In the genomic region with DNA sequence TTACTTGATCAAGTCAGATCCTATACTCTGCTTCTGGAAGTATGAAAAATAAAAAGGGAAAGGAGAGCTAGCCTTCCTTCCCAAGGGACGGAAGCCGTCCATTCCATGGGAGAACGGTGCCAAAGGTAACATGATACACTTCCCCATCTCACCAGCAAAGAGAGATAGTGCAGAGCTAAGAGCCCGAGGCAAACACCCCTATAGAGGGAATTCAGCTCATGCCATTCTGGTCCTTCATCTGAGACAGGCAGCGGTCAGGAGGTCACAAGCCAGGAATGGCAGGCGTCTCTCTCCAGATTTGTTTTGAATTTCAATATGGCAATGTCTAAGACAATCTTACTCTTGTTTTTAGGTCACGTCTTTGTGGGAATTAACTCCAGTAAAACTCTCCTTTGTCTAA, we compare ENCODE assay signal across 23 mouse cellular contexts.
DNase-seq lines count a peak whose midpoint lies in the region; ATAC-seq lines count a peak whose summit lies in the region.
"Had no signal": no experiment of that assay in that cellular context is flagged by ENCODE, and none has a peak within 500 bp of the region (broad histone marks: within the 10 kb centered on the region; RNA-seq: fewer than 3 reads in every experiment).

No protein-coding gene starts in this region.

- H3K36me3 ChIP-seq in heart, embryonic 13.5 days, result peaks cover 40% of the 10 kb centered on the region
- H3K36me3 ChIP-seq in hindbrain, embryonic 13.5 days, result peaks cover 29% of the 10 kb centered on the region
- H3K36me3 ChIP-seq in hindbrain, embryonic 11.5 days (ENCODE audit: control insufficient read depth, insufficient read depth, low read length), result no peaks in the 10 kb centered on the region
- H3K36me3 ChIP-seq in embryonic facial prominence, embryonic 14.5 days (ENCODE audit: control insufficient read depth, insufficient read depth, low read length), result peaks cover 20% of the 10 kb centered on the region
- H3K36me3 ChIP-seq: intestine, embryonic 15.5 days had no signal

- no peak overlapping the region for H3K4me2 ChIP-seq in heart, embryonic 13.5 days
- H3K4me2 ChIP-seq in hindbrain, embryonic 13.5 days, result no peak overlapping the region
- H3K4me2 ChIP-seq in hindbrain, embryonic 11.5 days (replicated peaks; ENCODE audit: low read depth, low read length), result no peak overlapping the region
- H3K4me2 ChIP-seq in embryonic facial prominence, embryonic 14.5 days (ENCODE audit: low read depth, low read length), result no peak overlapping the region
- H3K4me2 ChIP-seq: forebrain, embryonic 12.5 days; hindbrain, embryonic 12.5 days; intestine, embryonic 15.5 days; neural tube, embryonic 12.5 days had no signal

- no peak for DNase-seq in heart, adult 9 months (ENCODE audit: low spot score in 2 of 2)
- no peak for DNase-seq in hindbrain, embryonic 11.5 days (ENCODE audit: low spot score)
- DNase-seq in embryo, embryonic 11 days, result peak; percentile 42
- peak; percentile 35 for DNase-seq in embryonic facial prominence, embryonic 14.5 days (ENCODE audit: low spot score)
- DNase-seq in thymus, postnatal 36 days, result no peak
- DNase-seq: cerebellum, adult 11 months; cerebellum, adult 9-11 months; kidney, postnatal 25 days; layer of hippocampus, postnatal 36 days; lung, postnatal 4 days; midbrain, embryonic 14.5 days; retina, postnatal 1 day; right cerebral cortex, postnatal 25 days; spleen, adult 18-20 months; thymus, postnatal 14 days had no signal

- no peak overlapping the region for H3K4me3 ChIP-seq in heart, embryonic 13.5 days
- no peak overlapping the region for H3K4me3 ChIP-seq in hindbrain, embryonic 13.5 days
- H3K4me3 ChIP-seq in hindbrain, embryonic 11.5 days (ENCODE audit: low read depth, low read length), result no peak overlapping the region
- no peak overlapping the region for H3K4me3 ChIP-seq in embryonic facial prominence, embryonic 14.5 days (ENCODE audit: low read depth, low read length)
- H3K4me3 ChIP-seq: erythroblast, embryonic 14.5 days; forebrain, embryonic 12.5 days; hindbrain, embryonic 12.5 days; intestine, embryonic 15.5 days; neural tube, embryonic 12.5 days had no signal

- H3K9me3 ChIP-seq in heart, embryonic 13.5 days, result no peaks in the 10 kb centered on the region
- H3K9me3 ChIP-seq in hindbrain, embryonic 13.5 days, result no peaks in the 10 kb centered on the region
- no peaks in the 10 kb centered on the region for H3K9me3 ChIP-seq in hindbrain, embryonic 11.5 days (ENCODE audit: control insufficient read depth, low read length)
- H3K9me3 ChIP-seq in embryonic facial prominence, embryonic 14.5 days (ENCODE audit: control insufficient read depth, low read length), result no peaks in the 10 kb centered on the region
- H3K9me3 ChIP-seq: forebrain, embryonic 12.5 days; hindbrain, embryonic 12.5 days; intestine, embryonic 15.5 days; neural tube, embryonic 12.5 days had no signal

- H3K9ac ChIP-seq in heart, embryonic 13.5 days, result no peak overlapping the region
- H3K9ac ChIP-seq in hindbrain, embryonic 13.5 days, result no peak overlapping the region
- no peak overlapping the region for H3K9ac ChIP-seq in hindbrain, embryonic 11.5 days (ENCODE audit: low read depth, low read length)
- H3K9ac ChIP-seq in embryonic facial prominence, embryonic 14.5 days (ENCODE audit: low read depth, low read length), result no peak overlapping the region
- H3K9ac ChIP-seq: forebrain, embryonic 12.5 days; hindbrain, embryonic 12.5 days; intestine, embryonic 15.5 days; neural tube, embryonic 12.5 days had no signal

- no peaks in the 10 kb centered on the region for H3K27me3 ChIP-seq in heart, embryonic 13.5 days (replicated peaks)
- H3K27me3 ChIP-seq in hindbrain, embryonic 13.5 days, result no peaks in the 10 kb centered on the region
- H3K27me3 ChIP-seq in hindbrain, embryonic 11.5 days (ENCODE audit: control insufficient read depth, insufficient read depth, low read length), result no peaks in the 10 kb centered on the region
- H3K27me3 ChIP-seq in embryonic facial prominence, embryonic 14.5 days (replicated peaks; ENCODE audit: control insufficient read depth, insufficient read depth, low read length), result no peaks in the 10 kb centered on the region
- H3K27me3 ChIP-seq: forebrain, embryonic 12.5 days; hindbrain, embryonic 12.5 days; intestine, embryonic 15.5 days; neural tube, embryonic 12.5 days; Patski had no signal

- H3K4me1 ChIP-seq in heart, embryonic 13.5 days, result peaks cover 72% of the 10 kb centered on the region
- peaks cover 43% of the 10 kb centered on the region for H3K4me1 ChIP-seq in hindbrain, embryonic 13.5 days (replicated peaks)
- H3K4me1 ChIP-seq in hindbrain, embryonic 11.5 days (replicated peaks; ENCODE audit: control insufficient read depth, insufficient read depth, low read length), result no peaks in the 10 kb centered on the region
- H3K4me1 ChIP-seq in embryonic facial prominence, embryonic 14.5 days (ENCODE audit: control insufficient read depth, insufficient read depth, low read length), result peaks cover 7% of the 10 kb centered on the region
- H3K4me1 ChIP-seq: intestine, embryonic 15.5 days had no signal

- ATAC-seq in heart, embryonic 13.5 days (ENCODE audit: extremely low read depth, insufficient number of reproducible peaks, low FRiP score, low TSS enrichment), result no peak
- no peak for ATAC-seq in hindbrain, embryonic 13.5 days (ENCODE audit: low FRiP score)
- no peak for ATAC-seq in hindbrain, embryonic 11.5 days (ENCODE audit: low FRiP score)
- ATAC-seq in embryonic facial prominence, embryonic 14.5 days (ENCODE audit: low read depth), result no peak; the same call in 1 of the 2 replicates
- ATAC-seq: intestine, embryonic 15.5 days; Patski had no signal

- WGBS in heart, embryonic 13.5 days, result 19% methylated on average over 7 of the region's 7 CpGs
- WGBS in hindbrain, embryonic 13.5 days, result 53% methylated on average over 7 of the region's 7 CpGs
- 44% methylated on average over 7 of the region's 7 CpGs for WGBS in hindbrain, embryonic 11.5 days
- WGBS in embryonic facial prominence, embryonic 14.5 days, result 22% methylated on average over 7 of the region's 7 CpGs

- peak overlapping the region; percentile 13 for H3K27ac ChIP-seq in heart, embryonic 13.5 days (replicated peaks)
- 0 out of 2 replicates have a peak overlapping the region, but pooled peaks have one; percentile 10 for H3K27ac ChIP-seq in hindbrain, embryonic 13.5 days
- H3K27ac ChIP-seq in hindbrain, embryonic 11.5 days (ENCODE audit: low read depth, low read length), result no peak overlapping the region
- no peak overlapping the region for H3K27ac ChIP-seq in embryonic facial prominence, embryonic 14.5 days (replicated peaks; ENCODE audit: low read depth, low read length)
- H3K27ac ChIP-seq: forebrain, embryonic 12.5 days; hindbrain, embryonic 12.5 days; intestine, embryonic 15.5 days; neural tube, embryonic 12.5 days had no signal

Comparison
In these comparisons a context has a peak if more than half of its experiments do, and no peak if none do; other contexts are left out.
1. H3K27ac ChIP-seq: peak in heart, embryonic 13.5 days (single experiment) and hindbrain, embryonic 13.5 days (single experiment); none in hindbrain, embryonic 11.5 days (single experiment) and embryonic facial prominence, embryonic 14.5 days (single experiment).
2. DNase-seq: peak in embryo, embryonic 11 days (single experiment) and embryonic facial prominence, embryonic 14.5 days (single experiment); none in heart, adult 9 months (0 of 2), hindbrain, embryonic 11.5 days (single experiment) and thymus, postnatal 36 days (0 of 2).